Mouse (Mus musculus) midbrain, embryonic 11.5 days (tissue): ENCODE results near the gene Fam84b. TPM values are rescaled to one million over a fixed set of nuclear protein-coding genes. Genes with fewer than 3 reads are reported as not detected.

Experiments used
- ATAC-seq: fragments of 200-750 bp; cut with Nextera tagmentation; 2 replicates; pipeline ENCODE4 v1.8.0; 2017; ENCODE audit warnings: moderate TSS enrichment, moderate library complexity; ENCODE audit not compliant: low FRiP score
- DNase-seq: peaks from one replicate; pipeline ENCODE4 v3.0.0; 2015; ENCODE audit warnings: low spot score; ENCODE audit errors: missing footprints
- H3K27ac ChIP-seq: fragments of 300-500 bp; sonication (generic); 2 replicates; pipeline ENCODE4 v1.5.1; 2014; ENCODE audit warnings: low read depth, low read length
- H3K27me3 ChIP-seq: fragments of 300-500 bp; sonication (generic); 2 replicates; pipeline ENCODE4 v1.6.1; 2014; ENCODE audit warnings: mild to moderate bottlenecking, low read length, moderate library complexity, mixed read lengths; ENCODE audit not compliant: control insufficient read depth, insufficient read depth
- H3K36me3 ChIP-seq: fragments of 300-500 bp; sonication (generic); 2 replicates; pipeline ENCODE4 v1.6.1; 2014; ENCODE audit warnings: mild to moderate bottlenecking, low read length, moderate library complexity, mixed read lengths; ENCODE audit not compliant: control insufficient read depth, insufficient read depth
- H3K4me1 ChIP-seq: fragments of 300-500 bp; sonication (generic); 2 replicates; pipeline ENCODE4 v1.6.1; 2014; ENCODE audit warnings: low read length; ENCODE audit not compliant: control insufficient read depth, insufficient read depth
- H3K4me2 ChIP-seq: fragments of 300-500 bp; sonication (generic); 2 replicates; pipeline ENCODE4 v1.6.1; 2014; ENCODE audit warnings: mild to moderate bottlenecking, moderate library complexity
- H3K4me3 ChIP-seq: fragments of 300-500 bp; sonication (generic); 2 replicates; pipeline ENCODE4 v1.5.1; 2014; ENCODE audit warnings: low read depth, low read length
- H3K9ac ChIP-seq: fragments of 300-500 bp; sonication (generic); 2 replicates; pipeline ENCODE4 v1.6.1; 2014; ENCODE audit warnings: low read length
- H3K9me3 ChIP-seq: fragments of 300-500 bp; sonication (generic); 2 replicates; pipeline ENCODE4 v1.6.1; 2016; ENCODE audit warnings: low read length; ENCODE audit not compliant: control insufficient read depth
- WGBS: fragments of 180-500 bp; shearing (Covaris S2); extraction: QIAGEN DNeasy Blood & Tissue Kit; methylation state at CpG from one replicate; pipeline ENCODE4 v1.1.7; 2014; 5-methylcytosine and 5-hydroxymethylcytosine counted together
- polyA plus RNA-seq: library from polyadenylated mRNA; unstranded; fragments of >200 nt; fragmentation: Nextera tagmentation; extraction: Ambion mirVana; gene quantifications from 2 replicates; pipeline ENCODE4 v1.2.1, GENCODE M21; 2014

Gene Fam84b
- 8.4 and 8.7 TPM in 2 replicates for polyA plus RNA-seq

- H3K27me3 ChIP-seq, result no peaks in the 10 kb centered on the region
- H3K4me3 ChIP-seq, result no peak within 1 kb of the TSS
- DNase-seq (peak; percentile 83), ATAC-seq (peak; percentile 40; the same call in 1 of the 2 replicates)
- no peaks in the 10 kb centered on the region for H3K9me3 ChIP-seq
- H3K36me3 ChIP-seq, result no peaks in the 10 kb centered on the region
- no peak within 1 kb of the TSS for H3K4me2 ChIP-seq
- H3K9ac ChIP-seq, result no peak within 1 kb of the TSS
- no peak within 1 kb of the TSS for H3K27ac ChIP-seq
- no peaks in the 10 kb centered on the region for H3K4me1 ChIP-seq
- 33% methylated on average over 17 of the region's 17 CpGs for WGBS
Measured at GRCm38 (mm10) chr15:60853231-60853999, at the start of gene Fam84b. Gene Fam84b (minus strand): TSS chr15:60853778.

- Histone ChIP-seq H3K4me3 (no peak overlapping the region), H3K27ac (no peak overlapping the region), H3K9ac (no peak overlapping the region), H3K36me3 (no peaks in the 10 kb centered on the region), H3K27me3 (no peaks in the 10 kb centered on the region), H3K9me3 (no peaks in the 10 kb centered on the region), H3K4me1 (no peaks in the 10 kb centered on the region), H3K4me2 (no peak overlapping the region)
- ATAC-seq, result no peak
- WGBS, result 73% methylated on average over 6 of the region's 6 CpGs
- DNase-seq, result no peak
Measured at GRCm38 (mm10) chr15:60898187-60898965, 44.8 kb upstream of the Fam84b start.

GRCm38 (mm10) chr15:60896040-60896439 lies 42.5 kb upstream of the Fam84b start:
- no peaks in the 10 kb centered on the region for H3K4me1 ChIP-seq
- H3K9me3 ChIP-seq, result no peaks in the 10 kb centered on the region
- no peak overlapping the region for H3K9ac ChIP-seq
- 94% methylated on average over 2 of the region's 2 CpGs for WGBS
- ATAC-seq (no peak), DNase-seq (no peak)
- H3K4me3 ChIP-seq, result no peak overlapping the region
- no peaks in the 10 kb centered on the region for H3K36me3 ChIP-seq
- H3K27me3 ChIP-seq, result no peaks in the 10 kb centered on the region
- H3K27ac ChIP-seq, result no peak overlapping the region
- H3K4me2 ChIP-seq, result no peak overlapping the region

GRCm38 (mm10) chr15:60892976-60893463 lies 39.4 kb upstream of the Fam84b start:
- ATAC-seq (no peak), DNase-seq (peak; percentile 69)
- Histone ChIP-seq H3K4me2 (no peak overlapping the region), H3K27me3 (no peaks in the 10 kb centered on the region), H3K4me3 (no peak overlapping the region), H3K9me3 (no peaks in the 10 kb centered on the region), H3K4me1 (no peaks in the 10 kb centered on the region), H3K36me3 (no peaks in the 10 kb centered on the region), H3K9ac (no peak overlapping the region), H3K27ac (no peak overlapping the region)
- 75% methylated on average over 3 of the region's 3 CpGs for WGBS

GRCm38 (mm10) chr15:60888724-60889123 lies 35.1 kb upstream of the Fam84b start:
- WGBS, result 90% methylated on average over 2 of the region's 2 CpGs
- H3K4me3 ChIP-seq, result no peak overlapping the region
- no peaks in the 10 kb centered on the region for H3K27me3 ChIP-seq
- DNase-seq (no peak), ATAC-seq (no peak)
- no peak overlapping the region for H3K27ac ChIP-seq
- H3K9me3 ChIP-seq, result no peaks in the 10 kb centered on the region
- H3K4me1 ChIP-seq, result no peaks in the 10 kb centered on the region
- H3K4me2 ChIP-seq, result no peak overlapping the region
- H3K9ac ChIP-seq, result no peak overlapping the region
- no peaks in the 10 kb centered on the region for H3K36me3 ChIP-seq

- H3K4me3 ChIP-seq, result no peak overlapping the region
- ATAC-seq, result no peak
- WGBS, result 87% methylated on average over 6 of the region's 6 CpGs
- H3K4me2 ChIP-seq, result no peak overlapping the region
- no peak overlapping the region for H3K9ac ChIP-seq
- H3K36me3 ChIP-seq, result no peaks in the 10 kb centered on the region
- H3K9me3 ChIP-seq, result no peaks in the 10 kb centered on the region
- DNase-seq, result no peak
- H3K4me1 ChIP-seq, result no peaks in the 10 kb centered on the region
- H3K27ac ChIP-seq, result no peak overlapping the region
- H3K27me3 ChIP-seq, result no peaks in the 10 kb centered on the region
Measured at GRCm38 (mm10) chr15:60875721-60876120, 22.1 kb upstream of the Fam84b start.

GRCm38 (mm10) chr15:60862417-60862816 lies 8.8 kb upstream of the Fam84b start:
- peaks cover 3% of the 10 kb centered on the region; the same call in 1 of the 2 replicates for H3K4me1 ChIP-seq
- H3K27ac ChIP-seq, result no peak overlapping the region
- 93% methylated on average over 3 of the region's 3 CpGs for WGBS
- no peaks in the 10 kb centered on the region for H3K36me3 ChIP-seq
- no peak for ATAC-seq
- H3K9me3 ChIP-seq, result no peaks in the 10 kb centered on the region
- no peak overlapping the region for H3K4me2 ChIP-seq
- no peak overlapping the region for H3K9ac ChIP-seq
- DNase-seq, result no peak
- H3K27me3 ChIP-seq, result no peaks in the 10 kb centered on the region
- H3K4me3 ChIP-seq, result no peak overlapping the region

- no peaks in the 10 kb centered on the region for H3K27me3 ChIP-seq
- ATAC-seq, result no peak
- H3K36me3 ChIP-seq, result no peaks in the 10 kb centered on the region
- no peaks in the 10 kb centered on the region for H3K4me1 ChIP-seq
- DNase-seq, result no peak
- H3K9me3 ChIP-seq, result no peaks in the 10 kb centered on the region
- H3K4me2 ChIP-seq, result no peak overlapping the region
- no peak overlapping the region for H3K9ac ChIP-seq
- H3K27ac ChIP-seq, result no peak overlapping the region
- WGBS, result 84% methylated on average over 1 of the region's 1 CpGs
- H3K4me3 ChIP-seq, result no peak overlapping the region
Measured at GRCm38 (mm10) chr15:60855112-60855511, 1.5 kb upstream of the Fam84b start.

GRCm38 (mm10) chr15:60854151-60854550 lies 573 bp upstream of the Fam84b start:
- WGBS, result 88% methylated on average over 4 of the region's 4 CpGs
- H3K4me1 ChIP-seq, result no peaks in the 10 kb centered on the region
- no peak for ATAC-seq
- DNase-seq, result no peak
- H3K27ac ChIP-seq, result no peak overlapping the region
- no peaks in the 10 kb centered on the region for H3K9me3 ChIP-seq
- H3K27me3 ChIP-seq, result no peaks in the 10 kb centered on the region
- no peaks in the 10 kb centered on the region for H3K36me3 ChIP-seq
- no peak overlapping the region for H3K4me3 ChIP-seq
- H3K9ac ChIP-seq, result no peak overlapping the region
- no peak overlapping the region for H3K4me2 ChIP-seq
